Mouse (Mus musculus): Measurements from ENCODE around the gene Tmem266. TPM values are rescaled to one million over a fixed set of nuclear protein-coding genes. Genes with fewer than 3 reads are reported as not detected.
A peak's percentile ranks its signal among the peaks of the same experiment; 100 is the strongest.

Tmem266 gene
- polyA plus RNA-seq (2015; fragmentation: Nextera tagmentation; extraction: Ambion mirVana), result 0.05 TPM in 1 of 2 replicates, not detected in the other

DNA sequence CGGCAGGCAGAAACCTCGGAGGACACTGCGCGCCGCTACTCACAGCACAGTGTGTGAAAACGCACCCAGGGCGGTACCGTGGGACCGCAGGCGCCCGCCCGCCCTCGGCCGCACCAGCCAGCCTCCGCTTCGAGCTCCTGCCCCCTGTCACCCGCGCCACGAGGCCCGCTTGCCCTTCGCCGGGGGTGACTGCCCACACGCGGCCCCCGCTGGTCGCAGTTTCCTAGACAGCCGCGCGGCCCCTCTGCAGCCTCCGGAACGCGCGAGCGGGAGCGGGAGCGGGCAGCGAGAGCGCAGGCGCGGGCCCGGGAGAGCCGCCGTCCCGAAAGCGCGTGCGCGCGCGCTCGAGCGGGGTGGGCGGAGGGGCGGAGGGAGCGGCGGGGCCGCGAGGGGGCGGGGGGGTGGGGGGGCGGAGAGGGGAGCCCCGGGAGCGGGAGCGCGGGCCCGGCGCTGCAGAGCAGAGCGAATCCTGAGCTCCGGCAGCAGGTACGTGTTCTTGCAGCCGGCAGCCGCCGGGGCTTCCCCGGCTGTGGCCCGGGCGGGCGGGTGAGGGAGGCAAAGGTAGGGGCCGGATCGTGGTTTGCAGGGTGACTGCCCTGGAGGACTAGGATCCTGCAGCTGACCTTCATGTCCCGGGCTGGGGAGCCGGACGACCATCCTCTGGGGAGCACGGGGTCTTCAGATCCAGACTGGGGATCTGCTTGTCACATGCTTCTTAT, at the start of gene Tmem266, which contains the start of gene Nrg4:
TSS of gene Tmem266 (plus strand) at position 399 of the 719 bp plus-strand sequence.
TSS of gene Nrg4 (minus strand) at position 330 of the 719 bp plus-strand sequence.
- Histone ChIP-seq H3K9me3 (replicated peaks) (no peaks in the 10 kb centered on the region), H3K27ac (no peak within 1 kb of the TSS), H3K9ac (peak within 1 kb of the TSS; percentile 65), H3K4me2 (peak within 1 kb of the TSS; percentile 77), H3K4me1 (replicated peaks) (peaks cover 9% of the 10 kb centered on the region), H3K27me3 (peaks cover 88% of the 10 kb centered on the region), H3K36me3 (no peaks in the 10 kb centered on the region), H3K4me3 (replicated peaks) (peak within 1 kb of the TSS; percentile 64)
- ATAC-seq (ENCODE audit: low read depth), result peak; percentile 59
- under 1% methylated on average over 73 of the region's 82 CpGs for WGBS (ENCODE audit: insufficient replicate concordance)
- peak; percentile 18 for DNase-seq

- no peak overlapping the region for H3K4me3 ChIP-seq (replicated peaks)
- H3K27me3 ChIP-seq, result 0 out of 2 replicates have a peak, but pooled peaks cover under 1% of the 10 kb centered on the region
- H3K4me1 ChIP-seq (replicated peaks), result no peaks in the 10 kb centered on the region
- no peaks in the 10 kb centered on the region for H3K9me3 ChIP-seq (replicated peaks)
- WGBS (ENCODE audit: insufficient replicate concordance), result 50% methylated on average over 4 of the region's 4 CpGs
- H3K9ac ChIP-seq, result no peak overlapping the region
- DNase-seq (no peak), ATAC-seq (ENCODE audit: low read depth) (no peak)
- H3K36me3 ChIP-seq, result no peaks in the 10 kb centered on the region
- H3K4me2 ChIP-seq, result no peak overlapping the region
- H3K27ac ChIP-seq, result no peak overlapping the region
Observed at GRCm38 (mm10) chr9:55277562-55277961, 49.2 kb upstream of the Tmem266 start.

- no peak overlapping the region for H3K27ac ChIP-seq
- no peak overlapping the region for H3K9ac ChIP-seq
- WGBS (ENCODE audit: insufficient replicate concordance), result 70% methylated on average over 8 of the region's 8 CpGs
- no peak overlapping the region for H3K4me3 ChIP-seq (replicated peaks)
- no peaks in the 10 kb centered on the region for H3K36me3 ChIP-seq
- ATAC-seq (ENCODE audit: low read depth) (no peak), DNase-seq (no peak)
- H3K9me3 ChIP-seq (replicated peaks), result no peaks in the 10 kb centered on the region
- H3K27me3 ChIP-seq, result 0 out of 2 replicates have a peak, but pooled peaks cover 4% of the 10 kb centered on the region
- H3K4me2 ChIP-seq, result no peak overlapping the region
- H3K4me1 ChIP-seq (replicated peaks), result peaks cover 3% of the 10 kb centered on the region; the same call in 1 of the 2 replicates
Observed at GRCm38 (mm10) chr9:55279114-55279825, 47.4 kb upstream of the Tmem266 start.

GRCm38 (mm10) chr9:55283516-55283915, 43.2 kb upstream of the Tmem266 start:
- Histone ChIP-seq H3K9me3 (replicated peaks) (no peaks in the 10 kb centered on the region), H3K4me1 (replicated peaks) (peaks cover 3% of the 10 kb centered on the region; the same call in 1 of the 2 replicates), H3K27ac (no peak overlapping the region), H3K9ac (no peak overlapping the region), H3K36me3 (no peaks in the 10 kb centered on the region), H3K4me2 (peak overlapping the region; percentile 17; the same call in 1 of the 2 replicates), H3K27me3 (0 out of 2 replicates have a peak, but pooled peaks cover 9% of the 10 kb centered on the region), H3K4me3 (replicated peaks) (no peak overlapping the region)
- ATAC-seq (ENCODE audit: low read depth), result no peak
- WGBS (ENCODE audit: insufficient replicate concordance), result 2% methylated on average over 14 of the region's 14 CpGs
- DNase-seq, result peak; percentile 6

DNA sequence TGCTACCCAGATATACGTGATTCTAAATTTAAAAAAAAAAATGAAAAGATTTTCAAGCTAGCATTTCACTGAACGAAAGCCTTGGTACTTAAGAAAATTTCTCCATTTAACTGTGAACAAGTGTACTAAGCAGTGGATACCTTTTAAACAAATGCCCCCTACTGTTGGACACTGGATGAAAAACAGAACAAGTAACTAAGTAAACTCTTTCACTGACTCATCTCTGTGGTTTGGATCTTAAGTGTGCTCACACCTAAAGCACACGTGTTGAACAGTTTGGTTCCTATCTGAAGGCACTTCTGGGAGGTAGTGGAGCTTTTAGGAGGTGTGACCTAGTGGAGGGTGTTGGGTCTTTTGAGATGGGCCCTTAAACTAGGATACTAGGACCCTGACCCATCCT, 41.5 kb upstream of the Tmem266 start:
- 45% methylated on average over 3 of the region's 3 CpGs for WGBS (ENCODE audit: insufficient replicate concordance)

DNA sequence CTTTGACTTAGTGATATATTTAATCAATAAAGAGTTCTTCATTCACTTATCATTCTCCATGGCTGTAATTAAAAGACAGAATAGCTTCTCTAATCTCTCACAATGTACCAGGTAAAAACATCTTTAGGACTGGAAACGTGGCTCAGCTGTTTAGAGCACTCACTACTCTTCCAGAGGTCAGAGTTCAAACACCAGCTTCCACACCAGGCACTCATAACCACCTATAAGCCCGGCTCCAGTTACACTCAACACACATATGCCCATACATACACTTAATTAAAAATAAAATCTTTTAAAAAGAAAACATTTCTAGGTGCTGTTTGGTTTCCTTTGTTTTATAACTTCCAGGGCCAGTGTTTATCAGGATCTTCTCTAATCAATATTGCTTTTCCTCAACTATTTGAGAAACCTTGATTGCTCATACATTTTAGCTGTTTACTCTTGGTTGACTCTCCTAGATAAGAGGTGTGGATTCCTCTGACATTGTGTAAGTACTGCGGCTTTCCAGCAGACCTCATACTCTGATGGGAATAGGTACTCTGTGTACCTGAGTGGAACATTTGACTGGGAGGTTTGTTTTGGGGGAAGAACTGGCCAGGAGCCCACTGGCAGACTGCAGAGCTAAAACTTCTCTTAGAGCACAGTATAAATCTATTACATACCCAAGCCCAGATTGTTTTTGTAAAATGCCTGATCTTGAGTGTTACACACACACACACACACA, 37.1 kb upstream of the Tmem266 start:
- no peaks in the 10 kb centered on the region for H3K9me3 ChIP-seq (replicated peaks)
- no peaks in the 10 kb centered on the region for H3K36me3 ChIP-seq
- no peak for ATAC-seq (ENCODE audit: low read depth)
- H3K27me3 ChIP-seq, result 0 out of 2 replicates have a peak, but pooled peaks cover 8% of the 10 kb centered on the region
- H3K4me3 ChIP-seq (replicated peaks), result no peak overlapping the region
- no peak overlapping the region for H3K4me2 ChIP-seq
- DNase-seq, result no peak
- H3K9ac ChIP-seq, result no peak overlapping the region
- H3K27ac ChIP-seq, result no peak overlapping the region
- H3K4me1 ChIP-seq (replicated peaks), result no peaks in the 10 kb centered on the region
- 32% methylated on average over 3 of the region's 3 CpGs for WGBS (ENCODE audit: insufficient replicate concordance)

More for the DNA sequence above, 41.5 kb upstream of the Tmem266 start:
- H3K27me3 ChIP-seq, result 0 out of 2 replicates have a peak, but pooled peaks cover 9% of the 10 kb centered on the region
- H3K9me3 ChIP-seq (replicated peaks), result no peaks in the 10 kb centered on the region
- H3K4me3 ChIP-seq (replicated peaks), result no peak overlapping the region
- H3K4me2 ChIP-seq, result no peak overlapping the region
- no peak overlapping the region for H3K9ac ChIP-seq
- no peaks in the 10 kb centered on the region for H3K36me3 ChIP-seq
- H3K27ac ChIP-seq, result no peak overlapping the region
- ATAC-seq (ENCODE audit: low read depth), result no peak
- H3K4me1 ChIP-seq (replicated peaks), result peaks cover 3% of the 10 kb centered on the region; the same call in 1 of the 2 replicates
- DNase-seq, result no peak

DNA sequence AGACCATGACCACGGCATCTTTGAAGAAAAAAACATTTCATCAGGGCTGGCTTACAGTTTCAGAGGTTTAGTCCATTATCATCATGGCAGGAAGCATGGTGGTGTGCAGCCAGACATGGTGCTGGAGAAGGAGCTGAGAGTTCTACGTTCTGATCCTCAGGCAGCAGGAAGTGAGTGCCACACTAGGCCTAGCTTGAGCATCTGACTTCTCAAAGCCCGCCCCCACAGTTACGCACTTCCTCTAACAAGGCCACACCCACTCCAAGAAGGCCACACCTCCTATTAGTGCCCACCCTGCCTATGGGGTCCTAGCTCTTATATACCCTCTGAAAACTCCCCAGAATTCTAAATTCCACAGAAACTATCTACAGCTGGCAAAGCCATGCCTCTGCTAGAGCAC, 34.7 kb upstream of the Tmem266 start:
- ATAC-seq (ENCODE audit: low read depth) (no peak), DNase-seq (no peak)
- H3K4me1 ChIP-seq (replicated peaks), result no peaks in the 10 kb centered on the region
- WGBS (ENCODE audit: insufficient replicate concordance), result 77% methylated on average over 4 of the region's 4 CpGs
- H3K27me3 ChIP-seq, result 0 out of 2 replicates have a peak, but pooled peaks cover 5% of the 10 kb centered on the region
- no peak overlapping the region for H3K9ac ChIP-seq
- no peaks in the 10 kb centered on the region for H3K36me3 ChIP-seq
- no peak overlapping the region for H3K27ac ChIP-seq
- no peak overlapping the region for H3K4me2 ChIP-seq
- no peak overlapping the region for H3K4me3 ChIP-seq (replicated peaks)
- H3K9me3 ChIP-seq (replicated peaks), result no peaks in the 10 kb centered on the region

DNA sequence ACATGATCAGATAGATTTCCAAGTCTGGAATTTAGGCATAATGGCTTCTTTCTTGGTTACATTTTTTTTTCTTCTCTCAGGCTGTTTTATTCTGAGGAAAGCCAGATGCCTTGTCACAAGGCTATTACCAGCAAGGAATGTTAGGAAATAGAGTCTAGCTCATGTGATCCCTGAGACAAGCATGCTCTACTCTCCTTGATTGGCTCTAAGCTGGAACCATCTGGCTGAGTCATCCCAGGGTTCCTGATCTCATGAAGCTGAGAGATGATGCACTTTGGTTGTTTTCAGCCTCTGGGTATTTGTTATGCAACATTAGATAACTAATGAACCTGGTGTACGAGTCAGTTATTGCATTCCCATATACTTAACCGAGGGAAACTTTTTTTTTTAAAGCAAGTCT, 30.5 kb upstream of the Tmem266 start:
- ATAC-seq (ENCODE audit: low read depth) (no peak), DNase-seq (no peak)
- 23% methylated on average over 2 of the region's 2 CpGs for WGBS (ENCODE audit: insufficient replicate concordance)

DNA sequence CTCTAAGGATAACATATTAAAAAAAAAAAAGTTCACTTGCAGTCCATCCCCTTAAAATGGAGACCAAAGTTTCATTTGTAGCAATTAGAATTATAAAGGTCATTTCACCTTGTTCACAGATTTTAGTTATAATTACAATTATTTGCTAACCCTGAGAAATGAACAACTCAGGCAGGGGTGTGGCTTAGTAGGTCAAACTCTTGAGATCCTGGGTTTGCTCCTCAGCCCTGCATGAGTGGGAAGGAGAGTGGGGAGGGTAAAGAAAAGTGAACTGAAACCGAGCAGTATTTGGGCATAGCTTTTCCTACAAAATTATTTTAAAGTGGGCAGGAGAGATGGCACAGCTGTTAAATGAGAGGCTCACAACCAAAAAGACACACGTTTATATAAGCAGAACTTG, 19.6 kb upstream of the Tmem266 start:
- Histone ChIP-seq H3K9me3 (replicated peaks) (no peaks in the 10 kb centered on the region), H3K4me1 (replicated peaks) (no peaks in the 10 kb centered on the region), H3K36me3 (no peaks in the 10 kb centered on the region), H3K9ac (no peak overlapping the region), H3K4me3 (replicated peaks) (no peak overlapping the region), H3K27me3 (no peaks in the 10 kb centered on the region), H3K4me2 (no peak overlapping the region), H3K27ac (no peak overlapping the region)
- DNase-seq (no peak), ATAC-seq (ENCODE audit: low read depth) (no peak)
- WGBS (ENCODE audit: insufficient replicate concordance), result 50% methylated on average over 2 of the region's 2 CpGs

More for the DNA sequence above, 30.5 kb upstream of the Tmem266 start:
- Histone ChIP-seq H3K27ac (no peak overlapping the region), H3K4me1 (replicated peaks) (no peaks in the 10 kb centered on the region), H3K36me3 (no peaks in the 10 kb centered on the region), H3K4me3 (replicated peaks) (no peak overlapping the region), H3K4me2 (no peak overlapping the region), H3K9me3 (replicated peaks) (no peaks in the 10 kb centered on the region), H3K9ac (no peak overlapping the region), H3K27me3 (0 out of 2 replicates have a peak, but pooled peaks cover 3% of the 10 kb centered on the region)

- H3K4me3 ChIP-seq (replicated peaks), result no peak overlapping the region
- H3K36me3 ChIP-seq, result no peaks in the 10 kb centered on the region
- 30% methylated on average over 5 of the region's 5 CpGs for WGBS (ENCODE audit: insufficient replicate concordance)
- DNase-seq, result no peak
- H3K9ac ChIP-seq, result no peak overlapping the region
- no peak for ATAC-seq (ENCODE audit: low read depth)
- H3K4me2 ChIP-seq, result no peak overlapping the region
- H3K9me3 ChIP-seq (replicated peaks), result no peaks in the 10 kb centered on the region
- H3K27me3 ChIP-seq, result no peaks in the 10 kb centered on the region
- H3K4me1 ChIP-seq (replicated peaks), result no peaks in the 10 kb centered on the region
- H3K27ac ChIP-seq, result no peak overlapping the region
Observed at GRCm38 (mm10) chr9:55307557-55307956, 19.2 kb upstream of the Tmem266 start.

DNA sequence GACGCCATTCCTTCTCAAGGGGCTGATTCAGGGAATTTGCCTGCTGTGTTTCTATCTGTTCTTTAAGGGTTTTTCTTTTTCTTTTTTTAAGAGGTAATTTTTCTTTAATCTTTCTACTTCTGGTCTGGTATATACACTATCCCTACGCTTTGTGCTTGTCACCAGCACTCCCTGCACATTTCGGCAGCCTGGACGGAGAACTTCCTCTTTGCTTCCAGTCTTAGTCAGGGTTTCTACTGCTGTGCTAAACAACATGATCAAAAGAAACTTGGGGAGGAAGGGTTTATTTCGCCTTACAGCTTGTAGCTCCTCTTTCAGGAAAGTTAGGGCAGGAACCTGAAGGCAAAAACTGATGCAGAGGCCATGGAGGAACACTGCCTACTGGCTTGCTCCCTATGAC, 18.3 kb upstream of the Tmem266 start:
- Histone ChIP-seq H3K4me2 (no peak overlapping the region), H3K9ac (no peak overlapping the region), H3K4me3 (replicated peaks) (no peak overlapping the region), H3K27me3 (no peaks in the 10 kb centered on the region), H3K36me3 (no peaks in the 10 kb centered on the region), H3K4me1 (replicated peaks) (no peaks in the 10 kb centered on the region), H3K27ac (no peak overlapping the region), H3K9me3 (replicated peaks) (no peaks in the 10 kb centered on the region)
- DNase-seq, result no peak
- WGBS (ENCODE audit: insufficient replicate concordance), result 43% methylated on average over 5 of the region's 5 CpGs
- ATAC-seq (ENCODE audit: low read depth), result no peak

All from liver, embryonic 13.5 days (tissue).